Mouse (Mus musculus): ENCODE results near the gene Lclat1. TPM values are rescaled to one million over a fixed set of nuclear protein-coding genes. Genes with fewer than 3 reads are reported as not detected.

Lclat1 gene
- polyA plus RNA-seq, 1 experiment from 2014 or later: 5.6 TPM

DNA sequence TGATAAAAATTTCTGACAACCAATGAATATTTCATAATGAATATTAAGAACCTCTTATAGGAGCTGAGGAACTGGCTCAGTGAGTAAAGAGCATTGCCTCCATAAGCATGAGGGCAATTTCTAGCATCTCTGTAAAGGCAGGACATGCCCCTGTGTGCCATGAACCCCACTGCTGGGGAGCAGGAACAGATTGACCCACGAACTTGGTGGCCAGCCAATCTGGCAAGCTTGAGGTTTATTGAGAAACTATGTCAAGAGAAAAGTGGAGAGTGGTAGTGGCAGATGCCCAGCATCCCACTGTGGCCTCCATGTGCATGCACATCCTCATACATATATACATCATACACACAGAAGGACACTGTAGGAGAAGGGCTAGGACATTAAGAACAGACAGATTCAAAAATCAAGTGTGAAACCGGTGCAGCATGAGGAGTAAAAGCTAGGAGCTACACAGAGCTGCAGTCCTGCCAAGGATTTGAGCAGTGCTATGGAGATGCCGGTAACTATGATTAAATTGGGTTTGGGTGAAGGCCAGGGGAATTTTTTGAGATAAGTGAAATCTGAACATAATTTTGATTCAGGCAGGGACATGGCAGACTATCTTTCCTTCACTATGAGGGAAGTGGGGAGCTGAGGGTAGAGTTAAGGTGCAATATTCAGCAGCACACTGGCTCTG is 129.5 kb downstream of the Lclat1 start:
- no peak overlapping the region for H3K4me2 ChIP-seq
- no peak overlapping the region for H3K9ac ChIP-seq
- peaks cover 6% of the 10 kb centered on the region; the same call in 1 of the 2 replicates for H3K4me1 ChIP-seq
- peak; percentile 16; the same call in 1 of the 2 replicates for ATAC-seq
- H3K4me3 ChIP-seq: no peak overlapping the region
- H3K9me3 ChIP-seq (replicated peaks): no peaks in the 10 kb centered on the region
- no peaks in the 10 kb centered on the region for H3K27me3 ChIP-seq
- no peaks in the 10 kb centered on the region for H3K36me3 ChIP-seq (ENCODE audit: poor library complexity, severe bottlenecking)
- H3K27ac ChIP-seq: no peak overlapping the region
- WGBS: 83% methylated on average over 3 of the region's 3 CpGs

- Histone ChIP-seq H3K4me1 (peaks cover 6% of the 10 kb centered on the region; the same call in 1 of the 2 replicates), H3K36me3 (ENCODE audit: poor library complexity, severe bottlenecking) (no peaks in the 10 kb centered on the region), H3K4me3 (no peak overlapping the region), H3K9ac (no peak overlapping the region), H3K27me3 (no peaks in the 10 kb centered on the region), H3K4me2 (no peak overlapping the region), H3K27ac (no peak overlapping the region), H3K9me3 (replicated peaks) (no peaks in the 10 kb centered on the region)
- 90% methylated on average over 5 of the region's 5 CpGs for WGBS
- ATAC-seq: no peak
Measured at GRCm38 (mm10) chr17:73238501-73238900, 130.7 kb downstream of the Lclat1 start.

- Histone ChIP-seq H3K4me1 (peaks cover 6% of the 10 kb centered on the region; the same call in 1 of the 2 replicates), H3K9ac (no peak overlapping the region), H3K9me3 (replicated peaks) (no peaks in the 10 kb centered on the region), H3K4me3 (no peak overlapping the region), H3K4me2 (no peak overlapping the region), H3K27ac (no peak overlapping the region), H3K36me3 (ENCODE audit: poor library complexity, severe bottlenecking) (no peaks in the 10 kb centered on the region), H3K27me3 (no peaks in the 10 kb centered on the region)
- ATAC-seq: no peak
- 84% methylated on average over 5 of the region's 5 CpGs for WGBS
Measured at GRCm38 (mm10) chr17:73241085-73241848, 133.5 kb downstream of the Lclat1 start.

DNA sequence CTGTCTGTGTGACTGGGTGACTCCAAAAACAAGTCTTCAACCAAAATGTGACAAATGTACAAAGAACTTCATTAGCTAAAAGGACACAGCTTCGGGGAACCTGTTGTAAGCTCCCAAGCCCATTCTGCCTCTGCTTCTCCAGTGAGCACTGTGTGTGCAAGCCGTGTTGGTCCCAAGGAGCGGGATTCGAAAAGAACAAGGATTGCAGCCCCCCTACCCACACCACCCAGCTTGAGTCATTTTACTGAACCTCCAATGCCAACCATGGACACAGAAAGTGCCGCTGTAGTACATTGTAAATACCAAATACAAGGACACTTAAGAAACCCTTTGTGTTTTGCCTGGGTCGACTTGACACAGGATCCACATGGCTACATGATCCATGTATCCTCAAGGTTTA is 135.9 kb downstream of the Lclat1 start:
- Histone ChIP-seq H3K4me2 (no peak overlapping the region), H3K9me3 (replicated peaks) (no peaks in the 10 kb centered on the region), H3K9ac (no peak overlapping the region), H3K27me3 (no peaks in the 10 kb centered on the region), H3K4me3 (no peak overlapping the region), H3K27ac (no peak overlapping the region), H3K36me3 (ENCODE audit: poor library complexity, severe bottlenecking) (no peaks in the 10 kb centered on the region), H3K4me1 (peaks cover 6% of the 10 kb centered on the region; the same call in 1 of the 2 replicates)
- ATAC-seq: no peak
- WGBS: 95% methylated on average over 6 of the region's 6 CpGs

GRCm38 (mm10) chr17:73244596-73244995 is 136.8 kb downstream of the Lclat1 start:
- Histone ChIP-seq H3K4me2 (no peak overlapping the region), H3K9ac (no peak overlapping the region), H3K4me1 (peaks cover 6% of the 10 kb centered on the region; the same call in 1 of the 2 replicates), H3K36me3 (ENCODE audit: poor library complexity, severe bottlenecking) (no peaks in the 10 kb centered on the region), H3K27ac (no peak overlapping the region), H3K9me3 (replicated peaks) (no peaks in the 10 kb centered on the region), H3K4me3 (no peak overlapping the region), H3K27me3 (no peaks in the 10 kb centered on the region)
- ATAC-seq: no peak
- WGBS: 95% methylated on average over 3 of the region's 3 CpGs

DNA sequence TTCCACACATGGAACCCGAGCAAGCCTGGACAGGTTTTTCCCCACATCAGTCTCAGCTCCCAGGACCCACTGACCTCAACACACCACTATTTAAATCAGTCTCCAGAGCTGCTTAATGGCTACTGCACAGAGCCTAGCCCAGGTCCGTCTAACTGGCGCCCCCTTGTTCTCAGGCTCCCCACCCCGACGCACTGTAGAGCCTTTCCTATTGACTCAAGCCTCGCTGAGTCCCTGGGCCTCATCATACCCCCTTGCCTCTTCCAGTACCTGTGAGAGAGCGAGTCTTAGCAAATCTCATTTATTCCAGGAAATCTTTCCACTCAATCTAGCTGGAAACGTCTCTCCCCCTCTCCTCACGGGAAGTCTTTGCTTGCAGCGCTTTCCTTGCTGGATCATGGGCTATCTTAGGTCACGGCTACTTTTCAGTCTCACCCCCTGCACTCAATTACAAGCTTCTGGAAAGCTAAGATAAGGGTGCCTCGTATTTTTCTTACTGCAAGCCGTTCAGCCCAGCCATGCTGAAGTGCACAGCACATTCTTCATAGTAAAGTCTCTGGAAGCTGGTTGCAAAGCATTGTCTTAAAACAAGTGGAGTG is 137.4 kb downstream of the Lclat1 start:
- no peaks in the 10 kb centered on the region for H3K27me3 ChIP-seq
- peaks cover 6% of the 10 kb centered on the region; the same call in 1 of the 2 replicates for H3K4me1 ChIP-seq
- ATAC-seq: no peak
- no peaks in the 10 kb centered on the region for H3K9me3 ChIP-seq (replicated peaks)
- no peak overlapping the region for H3K4me3 ChIP-seq
- no peak overlapping the region for H3K27ac ChIP-seq
- WGBS: 84% methylated on average over 13 of the region's 13 CpGs
- H3K9ac ChIP-seq: no peak overlapping the region
- H3K4me2 ChIP-seq: no peak overlapping the region
- no peaks in the 10 kb centered on the region for H3K36me3 ChIP-seq (ENCODE audit: poor library complexity, severe bottlenecking)

DNA sequence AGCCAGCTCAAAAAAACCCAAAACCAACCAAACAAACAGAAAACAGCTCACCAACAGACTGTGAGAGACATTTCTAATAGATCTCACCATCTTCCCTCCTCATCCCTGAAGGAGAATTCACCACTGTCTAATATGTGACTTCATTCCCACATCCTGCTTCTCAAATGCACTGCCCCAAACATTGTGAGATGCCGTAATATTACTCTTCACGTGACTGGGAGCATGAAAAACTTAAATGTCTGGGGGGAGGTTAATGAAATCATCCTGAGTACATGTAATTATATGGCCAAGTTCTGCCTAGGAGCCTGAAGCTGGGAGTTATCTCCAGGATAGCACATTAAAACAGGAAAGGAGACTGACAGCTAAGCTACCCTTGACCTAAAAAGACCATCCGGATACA is 138.3 kb downstream of the Lclat1 start:
- peaks cover under 1% of the 10 kb centered on the region; the same call in 1 of the 2 replicates for H3K4me1 ChIP-seq
- WGBS: 92% methylated on average over 3 of the region's 3 CpGs
- no peak for ATAC-seq
- no peaks in the 10 kb centered on the region for H3K27me3 ChIP-seq
- H3K27ac ChIP-seq: no peak overlapping the region
- no peaks in the 10 kb centered on the region for H3K9me3 ChIP-seq (replicated peaks)
- H3K9ac ChIP-seq: no peak overlapping the region
- H3K36me3 ChIP-seq (ENCODE audit: poor library complexity, severe bottlenecking): no peaks in the 10 kb centered on the region
- no peak overlapping the region for H3K4me3 ChIP-seq
- H3K4me2 ChIP-seq: no peak overlapping the region

- no peak overlapping the region for H3K27ac ChIP-seq
- H3K36me3 ChIP-seq (ENCODE audit: poor library complexity, severe bottlenecking): no peaks in the 10 kb centered on the region
- no peaks in the 10 kb centered on the region for H3K9me3 ChIP-seq (replicated peaks)
- H3K4me3 ChIP-seq: no peak overlapping the region
- no peaks in the 10 kb centered on the region for H3K27me3 ChIP-seq
- H3K4me1 ChIP-seq: no peaks in the 10 kb centered on the region
- ATAC-seq: no peak
- no peak overlapping the region for H3K9ac ChIP-seq
- WGBS: 89% methylated on average over 2 of the region's 2 CpGs
- no peak overlapping the region for H3K4me2 ChIP-seq
Measured at GRCm38 (mm10) chr17:73246926-73247325, 139.1 kb downstream of the Lclat1 start.

- no peak for ATAC-seq
- Histone ChIP-seq H3K9ac (no peak overlapping the region), H3K4me1 (no peaks in the 10 kb centered on the region), H3K4me3 (no peak overlapping the region), H3K27me3 (no peaks in the 10 kb centered on the region), H3K36me3 (ENCODE audit: poor library complexity, severe bottlenecking) (no peaks in the 10 kb centered on the region), H3K9me3 (replicated peaks) (no peaks in the 10 kb centered on the region), H3K27ac (no peak overlapping the region), H3K4me2 (no peak overlapping the region)
- WGBS: 88% methylated on average over 14 of the region's 14 CpGs
Measured at GRCm38 (mm10) chr17:73247758-73248157, 140.0 kb downstream of the Lclat1 start.

GRCm38 (mm10) chr17:73250488-73251141 is 142.8 kb downstream of the Lclat1 start:
- Histone ChIP-seq H3K4me2 (no peak overlapping the region), H3K36me3 (ENCODE audit: poor library complexity, severe bottlenecking) (no peaks in the 10 kb centered on the region), H3K27me3 (no peaks in the 10 kb centered on the region), H3K4me1 (no peaks in the 10 kb centered on the region), H3K4me3 (no peak overlapping the region), H3K9me3 (replicated peaks) (no peaks in the 10 kb centered on the region), H3K27ac (no peak overlapping the region), H3K9ac (no peak overlapping the region)
- 87% methylated on average over 3 of the region's 3 CpGs for WGBS
- no peak for ATAC-seq

DNA sequence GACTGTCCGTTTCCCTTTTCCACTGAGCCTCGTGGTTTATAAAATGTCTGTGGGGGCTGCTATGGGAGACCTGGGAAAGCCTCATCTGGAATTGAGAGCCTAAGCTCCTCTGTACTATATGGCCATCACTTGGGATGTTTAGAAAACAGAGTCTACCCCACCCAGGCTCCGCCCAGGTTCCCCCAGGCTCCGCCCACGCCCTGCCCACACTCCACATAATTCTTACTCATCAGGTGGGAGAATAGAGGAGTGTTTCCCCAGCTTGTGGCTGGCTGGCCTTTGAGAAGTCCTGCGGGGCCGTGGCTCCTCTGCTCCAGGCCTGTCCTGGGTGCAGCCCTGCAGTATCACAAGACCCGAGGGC is 143.3 kb downstream of the Lclat1 start:
- no peaks in the 10 kb centered on the region for H3K4me1 ChIP-seq
- no peak overlapping the region for H3K4me2 ChIP-seq
- ATAC-seq: no peak
- H3K4me3 ChIP-seq: no peak overlapping the region
- H3K36me3 ChIP-seq (ENCODE audit: poor library complexity, severe bottlenecking): no peaks in the 10 kb centered on the region
- no peak overlapping the region for H3K27ac ChIP-seq
- H3K27me3 ChIP-seq: no peaks in the 10 kb centered on the region
- H3K9ac ChIP-seq: no peak overlapping the region
- 71% methylated on average over 8 of the region's 8 CpGs for WGBS
- no peaks in the 10 kb centered on the region for H3K9me3 ChIP-seq (replicated peaks)

Data from forebrain, embryonic 13.5 days (tissue).